Mouse (Mus musculus) heart, postnatal 0 days (tissue): ENCODE data around the gene Sars. TPM values are rescaled to one million over a fixed set of nuclear protein-coding genes. Genes with fewer than 3 reads are reported as not detected.

ENCODE experiments used
- ATAC-seq: fragments of 200-750 bp; cut with Nextera tagmentation; 2 replicates; pipeline ENCODE4 v1.8.0; 2017; ENCODE audit warnings: low read depth, moderate number of reproducible peaks, moderate library complexity; ENCODE audit not compliant: insufficient read depth
- DNase-seq: peaks from one replicate; pipeline ENCODE4 v3.0.0-alpha.2; 2016; ENCODE audit warnings: low spot score
- H3K27ac ChIP-seq: fragments of 300-500 bp; sonication (generic); 2 replicates; pipeline ENCODE4 v1.5.1; 2014; ENCODE audit warnings: low read depth, mild to moderate bottlenecking
- H3K27me3 ChIP-seq: fragments of 300-500 bp; sonication (generic); 2 replicates; pipeline ENCODE4 v1.6.1; 2014; ENCODE audit warnings: low read length, mixed read lengths; ENCODE audit not compliant: control insufficient read depth, insufficient read depth
- H3K36me3 ChIP-seq: fragments of 300-500 bp; sonication (generic); replicated peaks from 2 replicates; pipeline ENCODE4 v1.6.1; 2014; ENCODE audit warnings: low read length, mixed read lengths; ENCODE audit not compliant: control insufficient read depth, insufficient read depth
- H3K4me1 ChIP-seq: fragments of 300-500 bp; sonication (generic); 2 replicates; pipeline ENCODE4 v1.6.1; 2014; ENCODE audit warnings: antibody characterized with exemption; ENCODE audit not compliant: control insufficient read depth, insufficient read depth
- H3K4me2 ChIP-seq: fragments of 300-500 bp; sonication (generic); 2 replicates; pipeline ENCODE4 v1.6.1; 2014; ENCODE audit warnings: low read depth, mild to moderate bottlenecking, low read length, moderate library complexity
- H3K4me3 ChIP-seq: fragments of 300-500 bp; sonication (generic); 2 replicates; pipeline ENCODE4 v1.5.1; 2014; ENCODE audit warnings: low read depth, low read length
- H3K9ac ChIP-seq: fragments of 300-500 bp; sonication (generic); replicated peaks from 2 replicates; pipeline ENCODE4 v1.6.1; 2014; ENCODE audit warnings: low read depth, low read length, mixed read lengths
- H3K9me3 ChIP-seq: fragments of 300-500 bp; sonication (generic); replicated peaks from 2 replicates; pipeline ENCODE4 v1.6.1; 2016; ENCODE audit warnings: low read length; ENCODE audit not compliant: control insufficient read depth
- CTCF ChIP-seq: IDR thresholded peaks from 2 replicates; pipeline ENCODE4 v1.5.1; 2016; ENCODE audit warnings: antibody characterized with exemption, control low read depth, low read depth
- EP300 ChIP-seq: IDR thresholded peaks from 2 replicates; pipeline ENCODE4 v1.6.1; 2016; ENCODE audit warnings: antibody characterized with exemption, low read depth
- WGBS: fragments of 180-500 bp; shearing (Covaris S2); extraction: QIAGEN DNeasy Blood & Tissue Kit; methylation state at CpG from one replicate; pipeline ENCODE4 v1.1.7; 2014; 5-methylcytosine and 5-hydroxymethylcytosine counted together
- polyA plus RNA-seq: library from polyadenylated mRNA; unstranded; fragments of >200 nt; fragmentation: Nextera tagmentation; extraction: Ambion mirVana; gene quantifications from 2 replicates; pipeline ENCODE4 v1.2.1, GENCODE M21; 2015
- total RNA-seq: library from RNA; depleted of rRNA; stranded (reverse); fragments of >200 nt; gene quantifications from 2 replicates; pipeline ENCODE4 v1.2.3, GENCODE M21; 2014; ENCODE audit warnings: low replicate concordance

The Sars gene
- total and polyA plus RNA-seq, 2 experiments from 2014 or later: 40.3 to 77.7 TPM

DNA sequence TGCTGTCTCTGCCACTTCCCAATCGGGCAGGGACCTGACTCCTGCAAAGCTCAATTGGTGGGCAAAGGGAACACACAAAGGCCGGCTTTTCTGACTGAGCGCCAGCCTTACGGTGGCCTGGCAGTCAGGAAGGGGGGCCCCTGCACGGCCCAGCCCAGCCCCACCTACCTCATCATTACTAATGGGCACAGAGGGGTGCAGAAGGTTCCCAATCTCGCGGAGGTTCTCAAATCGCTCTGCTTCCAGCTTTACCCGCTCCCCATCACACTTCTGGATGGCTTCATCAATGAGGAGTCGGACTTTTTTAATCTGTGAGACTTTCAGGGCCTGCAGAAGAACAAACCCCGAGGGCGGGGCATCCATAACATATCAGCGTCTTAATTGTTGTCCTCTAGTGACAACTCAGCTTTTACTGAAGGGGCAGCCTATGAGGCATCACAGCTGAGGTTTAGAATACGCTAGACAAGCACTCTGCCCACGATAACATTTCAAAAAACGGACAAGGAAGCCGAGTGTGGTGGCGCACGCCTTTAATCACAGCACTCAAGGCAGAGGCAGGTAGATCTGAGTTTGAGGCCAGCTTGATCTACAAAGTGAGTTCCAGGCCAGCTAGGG lies 11.0 kb downstream of the Sars start:
- H3K4me1 ChIP-seq: no peaks in the 10 kb centered on the region
- H3K4me2 ChIP-seq: no peak overlapping the region
- TF ChIP-seq CTCF: no peak
- no peak for TF ChIP-seq EP300
- no peak for ATAC-seq
- H3K9ac ChIP-seq: no peak overlapping the region
- H3K27me3 ChIP-seq: no peaks in the 10 kb centered on the region
- H3K9me3 ChIP-seq: no peaks in the 10 kb centered on the region
- DNase-seq: no peak
- H3K27ac ChIP-seq: no peak overlapping the region
- 63% methylated on average over 19 of the region's 19 CpGs for WGBS
- H3K4me3 ChIP-seq: no peak overlapping the region
- peaks cover 73% of the 10 kb centered on the region for H3K36me3 ChIP-seq

GRCm38 (mm10) chr3:108433188-108433880 lies 11.7 kb downstream of the Sars start:
- H3K27ac ChIP-seq: no peak overlapping the region
- H3K4me3 ChIP-seq: no peak overlapping the region
- ATAC-seq (no peak; the same call in 1 of the 2 replicates), DNase-seq (no peak)
- H3K4me1 ChIP-seq: no peaks in the 10 kb centered on the region
- no peaks in the 10 kb centered on the region for H3K27me3 ChIP-seq
- H3K9ac ChIP-seq: no peak overlapping the region
- 61% methylated on average over 18 of the region's 18 CpGs for WGBS
- H3K36me3 ChIP-seq: peaks cover 77% of the 10 kb centered on the region
- H3K4me2 ChIP-seq: no peak overlapping the region
- TF ChIP-seq EP300 (no peak), CTCF (no peak)
- no peaks in the 10 kb centered on the region for H3K9me3 ChIP-seq

DNA sequence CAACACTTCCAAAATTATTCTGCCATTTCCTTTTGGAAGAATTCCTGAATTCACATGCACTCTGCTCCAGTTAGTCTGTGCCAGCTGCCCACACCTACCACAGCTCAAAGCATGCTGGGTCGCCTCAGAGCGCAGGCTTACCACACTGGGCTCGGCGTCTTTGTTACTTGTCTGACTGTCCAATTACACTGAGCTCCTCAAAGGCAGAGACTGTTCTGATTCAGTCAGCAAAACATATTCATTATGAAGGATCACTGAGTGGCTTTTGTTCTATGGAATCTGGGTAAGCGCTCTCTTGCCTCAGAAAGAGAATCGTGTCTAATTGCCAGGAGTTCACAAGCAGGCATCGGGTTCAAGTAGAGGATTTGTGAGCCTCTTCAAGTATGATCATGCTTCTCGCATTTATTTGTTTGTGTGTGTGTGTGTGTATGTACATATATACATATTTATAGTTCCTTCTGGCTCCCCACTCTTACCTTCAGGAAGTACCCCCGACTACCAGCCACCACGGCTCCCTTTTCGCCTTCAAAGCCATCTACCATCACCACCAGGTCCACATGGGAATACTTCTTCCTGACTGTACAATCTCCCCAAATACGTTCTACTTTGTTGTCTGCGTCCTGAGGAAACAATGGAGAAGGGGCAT lies 12.3 kb downstream of the Sars start:
- 84% methylated on average over 13 of the region's 13 CpGs for WGBS
- Histone ChIP-seq H3K4me2 (no peak overlapping the region), H3K4me3 (no peak overlapping the region), H3K27ac (no peak overlapping the region), H3K9ac (no peak overlapping the region), H3K27me3 (no peaks in the 10 kb centered on the region), H3K36me3 (peaks cover 84% of the 10 kb centered on the region), H3K9me3 (no peaks in the 10 kb centered on the region), H3K4me1 (no peaks in the 10 kb centered on the region)
- no peak for ATAC-seq
- TF ChIP-seq CTCF (no peak), EP300 (no peak)
- DNase-seq: no peak

GRCm38 (mm10) chr3:108425624-108426018 lies 19.4 kb downstream of the Sars start:
- DNase-seq: no peak
- no peak for ATAC-seq
- no peak overlapping the region for H3K4me3 ChIP-seq
- H3K4me2 ChIP-seq: no peak overlapping the region
- 88% methylated on average over 6 of the region's 6 CpGs for WGBS
- H3K36me3 ChIP-seq: peaks cover 55% of the 10 kb centered on the region
- peaks cover 8% of the 10 kb centered on the region; the same call in 1 of the 2 replicates for H3K4me1 ChIP-seq
- H3K27ac ChIP-seq: no peak overlapping the region
- TF ChIP-seq CTCF: no peak
- TF ChIP-seq EP300: no peak
- H3K9me3 ChIP-seq: no peaks in the 10 kb centered on the region
- no peak overlapping the region for H3K9ac ChIP-seq
- H3K27me3 ChIP-seq: no peaks in the 10 kb centered on the region

DNA sequence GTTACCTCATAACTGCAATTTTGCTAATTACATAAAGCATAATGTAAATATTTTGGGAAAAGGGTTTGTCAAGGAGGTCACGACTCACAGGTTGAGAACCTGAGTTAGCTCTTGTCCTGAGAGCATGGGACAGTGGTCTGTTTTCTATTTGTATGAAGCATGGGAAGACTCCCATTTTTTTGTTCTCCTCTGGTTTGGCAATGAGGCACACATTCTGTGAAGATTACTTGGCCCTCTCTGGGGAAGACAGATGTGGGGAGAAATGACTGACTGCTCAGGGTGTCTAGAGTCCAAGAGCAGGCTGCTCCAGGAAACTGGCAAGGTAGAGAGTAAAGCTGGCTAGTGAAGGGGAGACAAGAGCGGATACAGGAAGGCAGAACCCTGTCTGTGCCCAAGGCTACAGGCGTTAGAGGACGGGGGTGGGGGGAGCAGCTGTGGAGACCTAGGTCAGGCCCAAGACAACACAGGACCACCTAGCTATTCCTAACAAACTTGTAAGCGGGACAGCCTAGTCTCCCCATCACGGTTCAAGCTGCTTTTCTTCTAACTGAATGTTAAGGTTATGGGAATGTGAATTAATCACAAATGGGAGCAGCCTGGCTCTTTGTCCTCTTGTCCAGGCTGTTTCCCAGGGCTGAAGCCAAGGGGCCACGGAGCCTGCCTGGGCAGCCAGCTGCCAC lies 19.9 kb downstream of the Sars start:
- DNase-seq: no peak
- Histone ChIP-seq H3K36me3 (peaks cover 52% of the 10 kb centered on the region), H3K4me3 (no peak overlapping the region), H3K27me3 (no peaks in the 10 kb centered on the region), H3K4me1 (peaks cover 8% of the 10 kb centered on the region; the same call in 1 of the 2 replicates), H3K9me3 (no peaks in the 10 kb centered on the region), H3K27ac (no peak overlapping the region), H3K9ac (no peak overlapping the region), H3K4me2 (no peak overlapping the region)
- WGBS: 74% methylated on average over 7 of the region's 7 CpGs
- ATAC-seq: no peak
- no peak for TF ChIP-seq CTCF
- no peak for TF ChIP-seq EP300
